Mouse (Mus musculus) heart, postnatal 0 days (tissue): ENCODE results near the gene Trrap.

Experiments used
- CTCF ChIP-seq: IDR thresholded peaks from 2 replicates; pipeline ENCODE4 v1.5.1; 2016; ENCODE audit warnings: antibody characterized with exemption, control low read depth, low read depth
- EP300 ChIP-seq: IDR thresholded peaks from 2 replicates; pipeline ENCODE4 v1.6.1; 2016; ENCODE audit warnings: antibody characterized with exemption, low read depth

DNA sequence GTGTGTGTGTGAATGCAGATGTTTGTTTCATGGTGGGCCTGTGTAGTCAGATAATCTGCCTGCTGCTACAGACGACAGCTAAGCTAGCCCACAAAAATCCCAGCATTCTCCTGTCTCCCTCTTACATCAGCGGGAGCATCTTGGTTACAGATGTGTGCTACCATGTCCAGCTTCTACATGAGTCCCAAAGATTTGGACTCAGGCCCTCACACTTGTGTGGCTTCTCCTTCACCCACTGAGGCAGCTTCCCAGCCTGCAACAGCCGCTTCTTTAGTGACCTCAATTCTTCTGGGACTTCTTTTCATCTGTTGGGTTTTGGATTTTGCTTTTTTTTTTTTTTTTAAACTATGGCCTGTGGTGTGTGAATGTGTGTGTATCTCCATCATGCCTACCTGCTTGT is 105.3 kb downstream of the Trrap start:
- no peak for TF ChIP-seq CTCF
- TF ChIP-seq EP300: no peak
